Mouse (Mus musculus) myocyte (in vitro differentiated cells): ENCODE results near the gene C530008M17Rik.

Experiments used
- CEBPB ChIP-seq: IDR thresholded peaks from 2 replicates; pipeline ENCODE4 v1.6.1; 2011; ENCODE audit warnings: mild to moderate bottlenecking, moderate library complexity; ENCODE audit not compliant: poor library complexity, insufficient read depth, severe bottlenecking
- E2F4 ChIP-seq: IDR thresholded peaks from one replicate; pipeline ENCODE4 v1.6.1; 2011; ENCODE audit warnings: mild to moderate bottlenecking, control low read depth, moderate library complexity; ENCODE audit not compliant: insufficient read depth
- MAX ChIP-seq: IDR thresholded peaks from one replicate; pipeline ENCODE4 v1.6.1; 2011; ENCODE audit warnings: low read depth, mild to moderate bottlenecking, control low read depth
- MYOD1 ChIP-seq, 3 experiments: IDR thresholded peaks; one replicate each; pipeline ENCODE4 v1.6.1; 2011; ENCODE audit warnings: control low read depth in 2 of 3, low read depth in 2 of 3, mild to moderate bottlenecking in 2 of 3, moderate library complexity in 1 of 3; ENCODE audit not compliant: insufficient read length in 2 of 3, control insufficient read depth in 1 of 3
- MYOG ChIP-seq, 3 experiments: IDR thresholded peaks; one replicate each; pipeline ENCODE4 v1.6.1; 2011; ENCODE audit warnings: control low read depth in 2 of 3, low read depth in 2 of 3, mild to moderate bottlenecking in 2 of 3; ENCODE audit not compliant: insufficient read length in 2 of 3, control insufficient read depth in 1 of 3, insufficient read depth in 1 of 3
- POLR2A ChIP-seq: IDR thresholded peaks from one replicate; pipeline ENCODE4 v1.6.1; 2011; ENCODE audit warnings: low read depth, mild to moderate bottlenecking, control low read depth, moderate library complexity; ENCODE audit not compliant: insufficient read length
- POLR2AphosphoS2 ChIP-seq: IDR thresholded peaks from one replicate; pipeline ENCODE4 v1.6.1; 2011; ENCODE audit warnings: low read depth, control low read depth; ENCODE audit not compliant: insufficient read length
- SRF ChIP-seq: IDR thresholded peaks from one replicate; pipeline ENCODE4 v1.6.1; 2011; ENCODE audit warnings: low read depth; ENCODE audit not compliant: control insufficient read depth, insufficient read length
- TCF12 ChIP-seq: IDR thresholded peaks from one replicate; pipeline ENCODE4 v1.6.1; 2011; ENCODE audit warnings: mild to moderate bottlenecking, control low read depth; ENCODE audit not compliant: poor library complexity, insufficient read depth, severe bottlenecking
- TCF3 ChIP-seq: IDR thresholded peaks from one replicate; pipeline ENCODE4 v1.6.1; 2011; ENCODE audit warnings: low read depth, control low read depth; ENCODE audit not compliant: insufficient read length
- USF1 ChIP-seq: IDR thresholded peaks from one replicate; pipeline ENCODE4 v1.6.1; 2011; ENCODE audit warnings: low read depth, mild to moderate bottlenecking, control low read depth, moderate library complexity

- TF ChIP-seq CEBPB (no peak), POLR2A (no peak), MYOD1 (IDR thresholded peaks at IDR 0.05; ENCODE audit: control insufficient read depth in 1 of 3, insufficient read length in 2 of 3, low read depth in 2 of 3) (no peak), TCF12 (no peak), E2F4 (no peak), MAX (no peak), POLR2AphosphoS2 (no peak), TCF3 (no peak), USF1 (no peak), SRF (no peak), MYOG (IDR thresholded peaks at IDR 0.05; ENCODE audit: control insufficient read depth in 1 of 3, insufficient read depth in 1 of 3, insufficient read length in 2 of 3, low read depth in 2 of 3) (no peak)
Measured at GRCm38 (mm10) chr5:76612867-76613499, 43.3 kb upstream of the C530008M17Rik start.
